Mouse (Mus musculus) left cerebral cortex, adult 8-10 months (tissue): Measurements from ENCODE around the gene Misp. TPM values are rescaled to one million over a fixed set of nuclear protein-coding genes. Genes with fewer than 3 reads are reported as not detected.

Source experiments
- DNase-seq, 2 experiments: peaks; one replicate each; pipeline ENCODE4 v3.0.0; 2022; ENCODE audit warnings: low spot score in 2 of 2
- total RNA-seq, 4 experiments: library from RNA; stranded (reverse); gene quantifications; 2 replicates each; pipeline ENCODE4 v1.2.4; 2022

Gene Misp
- total RNA-seq, 4 experiments from 2014 or later: 0.32 to 0.89 (median 0.54) TPM

DNA sequence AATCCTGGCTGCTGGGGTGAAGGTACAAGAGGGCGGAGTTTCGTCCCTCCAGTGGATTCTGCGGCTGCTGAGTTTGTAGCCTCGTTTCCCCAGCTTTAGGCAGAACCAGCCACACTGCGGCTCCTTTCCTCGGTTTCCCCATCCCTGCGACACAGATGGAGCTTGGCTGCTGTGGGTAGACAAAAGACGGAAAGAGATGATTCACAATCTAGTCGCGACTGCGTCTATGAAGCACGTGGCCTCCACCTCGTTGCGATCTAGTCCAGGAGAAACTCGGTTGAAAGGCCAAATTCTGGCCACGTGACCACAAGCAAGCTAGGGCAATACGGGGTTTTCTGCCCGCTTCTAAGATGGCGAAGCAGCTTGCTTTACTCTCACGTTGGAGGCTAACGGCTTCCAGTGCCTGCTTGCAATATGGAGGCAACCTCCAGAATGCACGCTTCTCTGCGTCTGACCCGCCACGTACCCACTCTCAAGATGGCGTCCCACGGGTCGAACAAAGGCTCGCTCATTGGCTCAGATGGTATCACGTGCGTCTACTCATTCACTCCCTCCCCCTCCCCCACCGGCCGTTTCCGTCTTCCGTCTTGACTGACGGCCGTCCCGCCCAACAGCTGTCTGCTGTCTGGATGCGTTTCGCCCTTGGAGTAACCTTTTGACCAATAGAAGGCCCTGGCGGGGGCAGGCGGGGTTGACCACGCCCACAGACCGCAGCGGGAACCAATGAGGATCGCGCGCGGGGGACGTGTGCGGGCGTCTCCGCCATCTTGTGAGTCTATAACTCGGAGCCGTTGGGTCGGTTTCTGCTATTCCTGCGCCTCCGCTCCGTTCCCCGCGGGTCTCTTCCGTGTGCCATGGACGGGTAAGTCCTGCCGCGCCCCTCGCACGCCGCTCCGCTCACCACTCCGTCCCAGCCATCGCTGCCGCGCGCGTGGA lies 33.3 kb downstream of the Misp start, which contains the start of gene Ptbp1:
Gene Ptbp1 (plus strand): TSS at position 568 of the 936 bp plus-strand sequence.
- peak; percentile 95 to 100 for DNase-seq

- DNase-seq: no peak
Measured at GRCm38 (mm10) chr10:79854801-79855541, 34.2 kb downstream of the Misp start.

GRCm38 (mm10) chr10:79855558-79856184 lies 34.9 kb downstream of the Misp start:
- no peak for DNase-seq

GRCm38 (mm10) chr10:79856280-79856679 lies 35.5 kb downstream of the Misp start:
- DNase-seq: no peak

GRCm38 (mm10) chr10:79856704-79857451 lies 36.1 kb downstream of the Misp start:
- no peak for DNase-seq

DNA sequence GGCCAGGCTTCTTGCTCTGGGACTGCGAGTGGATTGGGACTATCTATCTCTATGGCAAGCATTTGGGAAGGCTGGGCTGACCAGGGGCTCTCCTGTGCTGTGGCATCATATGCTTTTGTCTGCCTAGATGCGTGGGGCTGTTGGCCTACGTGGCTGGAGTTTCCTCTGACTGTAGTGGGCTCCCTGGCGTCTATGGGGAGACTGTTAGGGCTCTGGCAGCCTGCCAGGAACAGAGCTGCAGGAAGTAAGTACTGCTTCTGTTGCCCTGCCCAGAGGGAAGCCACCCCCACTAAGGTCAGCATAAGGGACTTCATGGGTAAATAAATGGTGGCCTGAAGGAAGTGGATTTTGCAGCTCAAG lies 36.6 kb downstream of the Misp start:
- no peak for DNase-seq

GRCm38 (mm10) chr10:79857894-79858293 lies 37.1 kb downstream of the Misp start:
- no peak for DNase-seq

GRCm38 (mm10) chr10:79858416-79859074 lies 37.8 kb downstream of the Misp start:
- DNase-seq: peak in 1 of 2 experiments; percentile 84

DNA sequence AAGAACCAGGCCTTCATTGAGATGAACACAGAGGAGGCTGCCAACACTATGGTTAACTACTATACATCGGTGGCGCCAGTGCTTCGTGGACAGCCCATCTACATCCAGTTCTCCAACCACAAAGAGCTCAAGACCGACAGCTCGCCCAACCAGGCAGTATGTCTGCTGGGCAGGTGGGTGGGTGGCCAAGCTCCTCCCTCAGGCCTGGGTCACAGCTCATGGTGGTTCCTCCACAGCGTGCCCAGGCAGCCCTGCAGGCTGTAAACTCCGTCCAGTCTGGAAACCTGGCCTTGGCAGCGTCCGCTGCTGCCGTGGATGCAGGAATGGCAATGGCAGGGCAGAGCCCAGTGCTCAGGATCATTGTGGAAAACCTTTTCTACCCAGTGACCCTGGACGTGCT lies 38.3 kb downstream of the Misp start:
- no peak for DNase-seq

GRCm38 (mm10) chr10:79860079-79860911 lies 39.5 kb downstream of the Misp start:
- no peak for DNase-seq

- DNase-seq: no peak
Measured at GRCm38 (mm10) chr10:79861230-79862048, 40.6 kb downstream of the Misp start.

DNA sequence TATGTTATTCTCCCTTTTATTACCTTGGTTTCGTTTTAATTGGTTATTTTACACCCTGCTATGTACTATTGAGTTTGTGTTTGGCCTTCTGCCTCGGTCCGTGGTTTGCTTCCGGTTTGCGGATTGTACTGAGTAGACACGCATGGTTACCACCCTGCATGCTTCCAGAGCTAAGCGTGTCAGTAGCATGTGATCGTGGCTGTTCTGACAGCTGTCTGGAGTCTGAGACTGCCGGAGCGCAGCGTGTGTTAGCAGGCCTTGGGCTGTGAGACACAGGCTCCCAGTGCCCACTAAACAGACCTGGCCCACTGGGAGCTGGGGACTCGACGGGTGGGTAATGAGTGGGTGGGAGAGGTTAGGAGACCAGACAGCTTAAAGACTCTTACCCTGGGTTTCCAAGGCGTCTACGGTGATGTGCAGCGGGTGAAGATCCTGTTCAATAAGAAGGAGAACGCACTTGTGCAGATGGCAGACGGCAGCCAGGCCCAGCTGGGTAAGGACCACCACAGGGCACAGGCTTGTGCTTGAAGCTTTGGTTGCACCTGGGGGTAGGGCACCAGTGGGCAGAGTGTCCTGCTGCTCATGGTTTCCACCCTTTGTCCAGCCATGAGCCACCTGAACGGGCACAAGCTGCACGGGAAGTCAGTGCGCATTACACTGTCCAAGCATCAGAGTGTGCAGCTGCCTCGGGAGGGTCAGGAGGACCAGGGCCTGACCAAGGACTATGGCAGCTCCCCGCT lies 41.4 kb downstream of the Misp start:
- no peak for DNase-seq

- DNase-seq: no peak
Measured at GRCm38 (mm10) chr10:79862925-79863324, 42.1 kb downstream of the Misp start.

- DNase-seq: no peak
Measured at GRCm38 (mm10) chr10:79864351-79865188, 43.8 kb downstream of the Misp start.

DNA sequence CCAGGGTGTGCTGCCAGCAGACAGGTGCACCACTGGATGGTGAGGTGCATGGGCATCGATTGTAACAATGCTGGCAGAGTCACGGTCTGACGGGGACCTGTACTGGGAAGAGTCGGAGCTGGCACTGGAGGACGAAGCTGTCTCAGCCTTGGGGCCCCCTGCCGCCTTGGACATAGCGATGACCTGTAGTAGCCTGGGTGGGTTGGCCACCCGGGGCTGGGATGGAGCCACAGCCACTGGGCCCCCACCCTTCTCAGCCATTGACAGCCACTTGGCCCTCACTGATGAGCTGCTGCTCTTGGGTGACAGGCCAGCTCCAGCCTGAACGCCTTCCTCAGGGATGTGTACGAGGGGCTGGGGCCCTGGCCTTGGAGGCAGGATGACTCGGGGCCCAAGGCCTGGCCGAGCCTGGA lies 44.4 kb downstream of the Misp start:
- DNase-seq: no peak

DNA sequence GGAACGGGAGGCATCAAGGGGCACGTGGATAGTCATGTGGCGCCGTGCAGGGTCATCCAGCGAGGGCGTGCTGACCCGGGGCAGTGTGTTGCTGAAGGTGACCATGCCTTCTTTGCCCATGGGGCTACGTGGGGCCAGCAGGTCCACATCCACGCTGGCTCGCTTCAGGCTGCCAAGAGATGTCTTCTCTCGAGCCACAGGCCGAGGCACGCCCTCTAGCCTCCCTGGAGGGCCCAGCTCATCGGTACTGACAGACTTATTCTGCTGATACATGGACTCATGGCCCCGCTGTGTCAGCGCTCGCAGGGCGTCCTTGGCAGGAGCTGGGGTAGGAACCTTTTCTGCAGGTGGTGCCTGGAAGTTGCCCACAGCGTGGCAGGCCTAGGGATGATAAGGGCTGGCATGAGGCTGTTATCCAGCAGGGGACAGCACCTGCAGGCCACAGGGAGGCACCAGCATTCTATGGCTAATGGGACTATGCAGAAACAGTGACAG lies 45.1 kb downstream of the Misp start:
- no peak for DNase-seq

DNA sequence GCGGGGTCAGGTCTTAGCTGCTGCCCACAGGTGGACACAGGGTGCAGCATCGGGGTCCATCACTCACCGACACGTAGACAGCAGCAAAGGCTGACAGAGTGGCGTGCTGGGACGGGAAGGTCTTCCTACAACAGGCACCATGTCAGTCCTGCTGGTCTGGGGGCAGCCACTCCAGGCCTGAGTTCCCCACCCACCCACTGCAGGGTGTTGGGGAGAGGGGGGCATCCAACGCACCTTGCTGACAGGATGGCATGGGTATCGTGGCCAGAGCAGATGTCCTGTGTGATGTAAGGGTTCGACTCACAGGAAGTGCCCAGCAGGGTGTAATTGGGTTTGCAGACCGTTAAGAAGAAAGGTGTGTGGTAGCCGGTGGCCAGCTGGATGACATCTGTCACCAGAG lies 45.8 kb downstream of the Misp start:
- no peak for DNase-seq
